Mouse (Mus musculus) C2C12 (cell line): ENCODE results near the gene Tspo.

Experiments used
- CEBPB ChIP-seq: IDR thresholded peaks from one replicate; pipeline ENCODE4 v1.6.1; 2011; ENCODE audit warnings: low read depth, mild to moderate bottlenecking, control low read depth, moderate library complexity
- CTCF ChIP-seq: IDR thresholded peaks from one replicate; pipeline ENCODE4 v1.5.1; 2011; ENCODE audit not compliant: control insufficient read depth, insufficient read depth, insufficient read length
- FOSL1 ChIP-seq: IDR thresholded peaks from one replicate; pipeline ENCODE4 v1.8.0; 2011; ENCODE audit warnings: mild to moderate bottlenecking, low read length; ENCODE audit not compliant: poor library complexity, insufficient read depth, severe bottlenecking
- MAX ChIP-seq: IDR thresholded peaks from one replicate; pipeline ENCODE4 v1.6.1; 2011; ENCODE audit warnings: mild to moderate bottlenecking, control low read depth
- MYOD1 ChIP-seq: IDR thresholded peaks from one replicate; pipeline ENCODE4 v1.6.1; 2011; ENCODE audit warnings: low read depth; ENCODE audit not compliant: control insufficient read depth, insufficient read length
- MYOG ChIP-seq: IDR thresholded peaks from one replicate; pipeline ENCODE4 v1.6.1; 2011; ENCODE audit not compliant: control insufficient read depth, insufficient read length; ENCODE audit errors: extremely low read depth
- USF1 ChIP-seq: IDR thresholded peaks from one replicate; pipeline ENCODE4 v1.6.1; 2011; ENCODE audit warnings: low read depth, mild to moderate bottlenecking, control low read depth, moderate library complexity

GRCm38 (mm10) chr15:83568544-83568943, 5.2 kb downstream of the Tspo start:
- TF ChIP-seq CTCF: no peak
- TF ChIP-seq FOSL1: no peak
- TF ChIP-seq CEBPB: no peak
- no peak for TF ChIP-seq USF1
- TF ChIP-seq MYOG: no peak
- TF ChIP-seq MYOD1: no peak
- TF ChIP-seq MAX: no peak
